Mouse (Mus musculus): ENCODE data around the gene Ankrd13a.

- TF ChIP-seq CTCF (IDR thresholded peaks at IDR 0.05; ENCODE audit: borderline replicate concordance, insufficient read depth, low read depth, low read length) (no peak), POLR2A (IDR thresholded peaks at IDR 0.05; ENCODE audit: borderline replicate concordance, insufficient read depth, low read length) (no peak)
Observed at GRCm38 (mm10) chr5:114746886-114747285, 27.6 kb upstream of the Ankrd13a start.
